Mouse (Mus musculus): Measurements from ENCODE around the gene Il1r1. TPM values are rescaled to one million over a fixed set of nuclear protein-coding genes. Genes with fewer than 3 reads are reported as not detected.

The Il1r1 gene
- polyA plus RNA-seq (2012; rRNA removed), result 1.9 and 2.3 TPM in 2 replicates

DNA sequence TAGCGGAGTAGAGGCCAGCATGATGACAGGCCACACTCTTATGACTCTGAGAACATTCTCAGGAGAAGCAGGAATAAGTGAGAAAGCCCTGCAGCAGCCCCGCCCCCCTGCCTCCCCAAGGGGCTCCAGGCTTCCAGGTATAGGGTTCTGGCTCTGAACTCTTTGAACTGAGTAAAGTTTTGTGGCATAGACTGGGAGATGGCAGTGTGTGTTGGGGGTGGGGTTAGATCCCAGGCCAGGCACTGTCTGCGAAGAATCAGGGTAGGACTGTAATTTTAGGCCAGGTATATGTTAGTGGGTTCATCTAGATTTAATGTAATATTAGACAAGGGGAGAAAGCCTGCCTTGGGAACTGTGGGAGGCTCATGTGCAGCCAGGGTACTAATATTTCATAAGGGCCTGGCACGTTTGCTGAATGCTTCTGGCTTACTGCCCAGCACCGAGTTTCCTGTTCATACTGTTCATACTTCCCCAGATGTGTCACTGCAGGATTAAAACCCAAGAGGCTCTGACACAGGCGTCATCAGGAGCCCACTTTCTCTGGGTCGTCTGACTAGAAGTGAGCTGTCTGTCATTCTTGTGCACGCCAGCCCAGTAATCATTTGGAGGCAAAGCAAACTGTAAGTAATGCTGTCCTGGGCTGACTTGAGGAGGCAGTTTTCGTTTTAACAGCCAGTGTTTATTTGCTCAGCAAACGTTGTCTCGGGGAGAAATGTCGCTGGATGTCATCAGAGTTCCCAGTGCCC lies at the start of gene Il1r1:
Gene Il1r1, plus strand, starts transcription at position 542 of the 746 bp plus-strand sequence.
- H3K4me3 ChIP-seq (ENCODE audit: insufficient read depth, low read length), result no peak within 1 kb of the TSS; the same call in 1 of the 2 replicates
- TF ChIP-seq POLR2A (IDR thresholded peaks at IDR 0.05; ENCODE audit: extremely low read depth, insufficient read depth, low read length) (no peak), CTCF (IDR thresholded peaks at IDR 0.05; ENCODE audit: extremely low read depth, insufficient read depth, low read length) (no peak)
- no peak within 1 kb of the TSS for H3K27ac ChIP-seq (ENCODE audit: insufficient read depth, low read length)
- H3K4me1 ChIP-seq (ENCODE audit: control insufficient read depth, insufficient read depth, low read length), result no peaks in the 10 kb centered on the region

DNA sequence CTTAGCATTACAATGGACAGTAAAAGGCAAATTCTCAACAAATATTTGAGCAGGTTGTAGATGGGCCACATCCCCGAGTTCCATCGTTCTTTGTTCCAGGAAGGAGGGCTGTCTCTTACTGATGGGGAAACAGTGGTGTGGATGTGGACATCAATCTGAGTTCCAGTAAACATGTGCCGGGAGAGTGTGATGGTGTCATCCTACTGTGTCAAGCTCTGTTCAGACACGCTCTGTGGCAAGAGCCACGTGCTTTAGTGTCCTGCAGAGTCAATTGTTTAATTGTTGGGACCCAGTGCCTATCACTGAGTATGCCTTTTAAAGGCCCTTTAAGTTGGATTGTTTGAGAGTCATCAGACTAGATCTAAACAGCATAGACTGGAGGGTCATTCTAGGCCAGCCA lies 49.8 kb upstream of the Il1r1 start:
- no peak for TF ChIP-seq CTCF (IDR thresholded peaks at IDR 0.05; ENCODE audit: extremely low read depth, insufficient read depth, low read length)
- TF ChIP-seq POLR2A (IDR thresholded peaks at IDR 0.05; ENCODE audit: extremely low read depth, insufficient read depth, low read length), result no peak
- Histone ChIP-seq H3K4me3 (ENCODE audit: insufficient read depth, low read length) (no peak overlapping the region), H3K27ac (ENCODE audit: insufficient read depth, low read length) (no peak overlapping the region), H3K4me1 (ENCODE audit: control insufficient read depth, insufficient read depth, low read length) (no peaks in the 10 kb centered on the region)

DNA sequence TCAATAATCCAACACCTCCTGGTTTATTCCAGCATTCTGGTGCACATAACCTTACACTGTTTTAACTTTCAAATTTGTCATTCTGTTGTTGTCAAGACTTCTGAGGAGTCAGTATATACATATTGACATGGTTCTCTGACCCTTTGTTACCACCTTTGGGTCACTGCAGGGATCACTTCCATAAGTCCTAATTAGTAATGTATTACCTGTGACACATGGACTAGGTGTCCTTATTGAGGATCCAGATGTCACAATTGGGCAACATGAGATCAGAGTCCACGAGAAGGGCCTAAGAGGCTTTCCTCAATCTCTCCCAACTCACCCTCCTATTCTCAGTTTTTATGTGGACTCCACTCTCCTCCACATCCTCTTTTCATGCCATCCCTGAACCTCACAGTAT lies 49.1 kb upstream of the Il1r1 start:
- no peak overlapping the region for H3K4me3 ChIP-seq (ENCODE audit: insufficient read depth, low read length)
- TF ChIP-seq POLR2A (IDR thresholded peaks at IDR 0.05; ENCODE audit: extremely low read depth, insufficient read depth, low read length) (no peak), CTCF (IDR thresholded peaks at IDR 0.05; ENCODE audit: extremely low read depth, insufficient read depth, low read length) (no peak)

GRCm38 (mm10) chr1:40179031-40179430 lies 45.8 kb upstream of the Il1r1 start:
- no peak overlapping the region for H3K4me3 ChIP-seq (ENCODE audit: insufficient read depth, low read length)
- H3K4me1 ChIP-seq (ENCODE audit: control insufficient read depth, insufficient read depth, low read length), result no peaks in the 10 kb centered on the region
- TF ChIP-seq CTCF (IDR thresholded peaks at IDR 0.05; ENCODE audit: extremely low read depth, insufficient read depth, low read length) (no peak), POLR2A (IDR thresholded peaks at IDR 0.05; ENCODE audit: extremely low read depth, insufficient read depth, low read length) (no peak)
- H3K27ac ChIP-seq (ENCODE audit: insufficient read depth, low read length), result no peak overlapping the region

More for the DNA sequence above, 49.1 kb upstream of the Il1r1 start:
- Histone ChIP-seq H3K27ac (ENCODE audit: insufficient read depth, low read length) (no peak overlapping the region), H3K4me1 (ENCODE audit: control insufficient read depth, insufficient read depth, low read length) (no peaks in the 10 kb centered on the region)

DNA sequence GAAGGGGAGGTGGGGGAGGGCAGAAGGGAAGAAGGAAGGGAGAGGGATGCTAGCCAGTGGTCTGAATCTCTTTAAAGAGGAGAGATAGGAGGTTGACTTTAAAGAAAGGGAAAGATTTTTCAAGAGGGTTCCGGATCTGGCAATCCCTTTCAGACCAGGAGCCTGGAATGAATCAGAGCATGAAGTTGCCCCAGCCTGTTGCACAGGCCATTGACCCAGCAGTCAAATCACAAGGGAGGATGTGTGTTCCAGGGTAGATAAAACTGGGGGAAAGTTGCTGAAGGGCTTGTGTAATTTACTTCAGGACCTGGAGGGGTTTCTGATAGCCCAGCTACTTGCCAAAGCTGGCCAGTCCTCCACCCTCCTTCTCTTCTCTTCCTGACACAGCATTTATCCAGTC lies 45.4 kb upstream of the Il1r1 start:
- no peak for TF ChIP-seq CTCF (IDR thresholded peaks at IDR 0.05; ENCODE audit: extremely low read depth, insufficient read depth, low read length)
- no peak for TF ChIP-seq POLR2A (IDR thresholded peaks at IDR 0.05; ENCODE audit: extremely low read depth, insufficient read depth, low read length)
- Histone ChIP-seq H3K4me3 (ENCODE audit: insufficient read depth, low read length) (no peak overlapping the region), H3K4me1 (ENCODE audit: control insufficient read depth, insufficient read depth, low read length) (no peaks in the 10 kb centered on the region), H3K27ac (ENCODE audit: insufficient read depth, low read length) (no peak overlapping the region)

GRCm38 (mm10) chr1:40180861-40181260 lies 44.0 kb upstream of the Il1r1 start:
- no peak overlapping the region for H3K27ac ChIP-seq (ENCODE audit: insufficient read depth, low read length)
- no peak for TF ChIP-seq CTCF (IDR thresholded peaks at IDR 0.05; ENCODE audit: extremely low read depth, insufficient read depth, low read length)
- no peak for TF ChIP-seq POLR2A (IDR thresholded peaks at IDR 0.05; ENCODE audit: extremely low read depth, insufficient read depth, low read length)
- no peaks in the 10 kb centered on the region for H3K4me1 ChIP-seq (ENCODE audit: control insufficient read depth, insufficient read depth, low read length)
- H3K4me3 ChIP-seq (ENCODE audit: insufficient read depth, low read length), result no peak overlapping the region

DNA sequence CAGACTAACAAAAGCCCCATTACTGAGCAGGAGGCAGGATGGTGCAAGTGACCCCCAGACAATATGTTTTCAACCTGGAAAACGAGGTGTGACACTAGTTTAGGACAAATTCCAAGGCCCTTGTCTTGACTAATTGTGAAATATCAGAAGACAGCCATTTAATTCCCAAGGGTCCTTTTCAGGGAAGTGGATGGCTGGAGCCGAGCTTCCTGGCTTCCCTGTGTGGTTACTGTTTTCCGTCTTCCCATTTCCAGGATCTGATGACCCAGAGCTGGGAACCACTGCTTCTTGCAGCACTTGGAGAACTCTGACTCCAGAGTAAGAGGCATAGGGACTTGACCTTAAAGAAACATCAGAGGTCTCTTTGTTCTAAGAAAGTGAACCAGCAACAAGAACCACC lies 43.2 kb upstream of the Il1r1 start:
- Histone ChIP-seq H3K27ac (ENCODE audit: insufficient read depth, low read length) (no peak overlapping the region), H3K4me3 (ENCODE audit: insufficient read depth, low read length) (no peak overlapping the region), H3K4me1 (ENCODE audit: control insufficient read depth, insufficient read depth, low read length) (no peaks in the 10 kb centered on the region)
- TF ChIP-seq CTCF (IDR thresholded peaks at IDR 0.05; ENCODE audit: extremely low read depth, insufficient read depth, low read length) (no peak), POLR2A (IDR thresholded peaks at IDR 0.05; ENCODE audit: extremely low read depth, insufficient read depth, low read length) (no peak)

DNA sequence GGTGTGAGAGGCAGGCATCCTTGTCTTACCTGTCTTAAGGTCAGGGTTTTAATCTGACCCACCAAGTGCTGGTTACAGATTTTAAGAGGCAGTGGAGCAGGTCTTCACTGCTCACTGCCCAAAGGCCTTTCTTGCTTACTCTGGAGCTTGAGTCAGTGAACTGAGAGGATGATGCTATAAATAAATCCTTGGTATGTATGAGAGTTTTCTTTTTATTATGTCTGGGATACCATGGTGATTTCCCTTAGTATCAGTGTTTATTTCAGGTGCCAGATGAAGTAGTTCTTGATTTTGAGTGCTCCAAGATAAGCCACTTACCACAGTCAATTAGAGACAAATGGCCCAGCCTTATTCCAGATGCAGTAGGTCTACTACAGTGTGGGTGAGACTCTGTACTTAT lies 41.5 kb upstream of the Il1r1 start:
- no peak overlapping the region for H3K4me3 ChIP-seq (ENCODE audit: insufficient read depth, low read length)
- TF ChIP-seq CTCF (IDR thresholded peaks at IDR 0.05; ENCODE audit: extremely low read depth, insufficient read depth, low read length), result no peak
- TF ChIP-seq POLR2A (IDR thresholded peaks at IDR 0.05; ENCODE audit: extremely low read depth, insufficient read depth, low read length), result no peak
- H3K4me1 ChIP-seq (ENCODE audit: control insufficient read depth, insufficient read depth, low read length), result no peaks in the 10 kb centered on the region
- H3K27ac ChIP-seq (ENCODE audit: insufficient read depth, low read length), result no peak overlapping the region

DNA sequence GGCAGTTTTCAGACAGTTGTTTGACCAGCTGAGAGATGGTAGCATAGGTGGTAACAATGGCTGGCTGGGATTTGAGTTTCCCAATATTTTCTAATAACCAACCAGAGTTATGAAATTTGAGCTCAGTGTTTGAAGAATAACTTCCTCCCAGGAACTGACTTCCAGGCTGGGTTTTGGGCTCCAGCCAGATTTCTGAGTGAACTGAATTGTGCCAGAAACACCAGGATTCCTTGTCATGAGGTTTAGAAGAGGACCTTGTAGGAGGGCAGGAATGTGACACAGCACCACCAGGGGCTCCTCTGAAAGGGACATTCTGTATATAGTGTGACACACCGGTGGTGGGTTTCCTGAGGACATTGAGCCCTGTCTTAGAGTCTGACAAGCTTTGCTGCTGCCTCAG lies 36.9 kb upstream of the Il1r1 start:
- no peak for TF ChIP-seq CTCF (IDR thresholded peaks at IDR 0.05; ENCODE audit: extremely low read depth, insufficient read depth, low read length)
- TF ChIP-seq POLR2A (IDR thresholded peaks at IDR 0.05; ENCODE audit: extremely low read depth, insufficient read depth, low read length), result no peak

GRCm38 (mm10) chr1:40190025-40190424 lies 34.9 kb upstream of the Il1r1 start:
- Histone ChIP-seq H3K27ac (ENCODE audit: insufficient read depth, low read length) (no peak overlapping the region), H3K4me3 (ENCODE audit: insufficient read depth, low read length) (no peak overlapping the region), H3K4me1 (ENCODE audit: control insufficient read depth, insufficient read depth, low read length) (peaks cover 1% of the 10 kb centered on the region; the same call in 1 of the 2 replicates)
- TF ChIP-seq CTCF (IDR thresholded peaks at IDR 0.05; ENCODE audit: extremely low read depth, insufficient read depth, low read length) (no peak), POLR2A (IDR thresholded peaks at IDR 0.05; ENCODE audit: extremely low read depth, insufficient read depth, low read length) (no peak)

More for the DNA sequence above, 36.9 kb upstream of the Il1r1 start:
- Histone ChIP-seq H3K4me1 (ENCODE audit: control insufficient read depth, insufficient read depth, low read length) (peaks cover 1% of the 10 kb centered on the region; the same call in 1 of the 2 replicates), H3K4me3 (ENCODE audit: insufficient read depth, low read length) (no peak overlapping the region), H3K27ac (ENCODE audit: insufficient read depth, low read length) (no peak overlapping the region)
